Mouse (Mus musculus) hindbrain, embryonic 15.5 days (tissue): ENCODE results near the gene Spdye4a. TPM values are rescaled to one million over a fixed set of nuclear protein-coding genes. Genes with fewer than 3 reads are reported as not detected.

Experiments used
- ATAC-seq: fragments of 200-750 bp; cut with Nextera tagmentation; 2 replicates; pipeline ENCODE4 v1.8.0; 2017; ENCODE audit warnings: low read depth, moderate number of reproducible peaks, moderate TSS enrichment; ENCODE audit not compliant: low FRiP score
- H3K27ac ChIP-seq: fragments of 300-500 bp; sonication (generic); replicated peaks from 2 replicates; pipeline ENCODE4 v1.5.1; 2015; ENCODE audit warnings: mild to moderate bottlenecking, inconsistent platforms
- H3K27me3 ChIP-seq: fragments of 300-500 bp; sonication (generic); 2 replicates; pipeline ENCODE4 v1.6.1; 2015; ENCODE audit warnings: control low read depth, inconsistent platforms
- H3K36me3 ChIP-seq: fragments of 300-500 bp; sonication (generic); 2 replicates; pipeline ENCODE4 v1.6.1; 2015; ENCODE audit warnings: control low read depth, inconsistent platforms
- H3K4me1 ChIP-seq: fragments of 300-500 bp; sonication (generic); replicated peaks from 2 replicates; pipeline ENCODE4 v1.6.1; 2015; ENCODE audit warnings: control low read depth, inconsistent platforms
- H3K4me2 ChIP-seq: fragments of 300-500 bp; sonication (generic); 2 replicates; pipeline ENCODE4 v1.6.1; 2015; ENCODE audit warnings: moderate library complexity, mild to moderate bottlenecking, inconsistent platforms
- H3K4me3 ChIP-seq: fragments of 300-500 bp; sonication (generic); 2 replicates; pipeline ENCODE4 v1.5.1; 2015; ENCODE audit warnings: mild to moderate bottlenecking, inconsistent platforms
- H3K9ac ChIP-seq: fragments of 300-500 bp; sonication (generic); 2 replicates; pipeline ENCODE4 v1.6.1; 2015; ENCODE audit warnings: inconsistent platforms
- H3K9me3 ChIP-seq: fragments of 300-500 bp; sonication (generic); 2 replicates; pipeline ENCODE4 v1.6.1; 2016; ENCODE audit warnings: control low read depth, inconsistent platforms
- WGBS: fragments of 180-500 bp; shearing (Covaris S2); methylation state at CpG from one replicate; pipeline ENCODE4 v1.1.7; 2015; 5-methylcytosine and 5-hydroxymethylcytosine counted together
- polyA plus RNA-seq: library from polyadenylated mRNA; unstranded; fragments of >200 nt; fragmentation: Nextera tagmentation; extraction: Ambion mirVana; gene quantifications from 2 replicates; pipeline ENCODE4 v1.2.1, GENCODE M21; 2015

Gene Spdye4a
- polyA plus RNA-seq: not detected in 2 replicates

DNA sequence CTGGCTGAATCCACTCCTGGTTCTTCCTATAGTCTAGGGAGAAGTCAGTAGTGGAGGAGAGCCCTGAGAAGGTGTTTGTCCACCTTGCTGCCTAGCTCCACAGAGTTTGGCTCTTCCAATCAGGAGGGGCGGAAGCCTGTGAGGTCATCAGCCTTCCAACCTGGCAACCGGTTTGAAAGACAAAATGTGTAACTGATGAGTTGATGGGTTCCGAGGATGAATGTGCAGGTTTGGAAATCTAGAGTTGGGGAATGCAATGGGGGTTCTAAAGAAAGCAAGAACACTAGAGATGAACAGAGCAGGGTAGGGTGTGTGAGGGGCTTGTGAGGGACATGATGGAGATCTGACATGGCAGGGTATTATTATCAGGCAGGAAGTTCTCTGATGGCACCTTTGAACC lies at the start of gene Spdye4a:
Gene Spdye4a (minus strand): TSS at position 101 of the 400 bp plus-strand sequence.
- Histone ChIP-seq H3K9me3 (no peaks in the 10 kb centered on the region), H3K36me3 (no peaks in the 10 kb centered on the region), H3K4me3 (no peak within 1 kb of the TSS), H3K27ac (no peak within 1 kb of the TSS), H3K4me2 (no peak within 1 kb of the TSS), H3K9ac (no peak within 1 kb of the TSS), H3K4me1 (no peaks in the 10 kb centered on the region), H3K27me3 (no peaks in the 10 kb centered on the region)
- ATAC-seq: no peak
- WGBS: 90% methylated on average over 3 of the region's 3 CpGs

DNA sequence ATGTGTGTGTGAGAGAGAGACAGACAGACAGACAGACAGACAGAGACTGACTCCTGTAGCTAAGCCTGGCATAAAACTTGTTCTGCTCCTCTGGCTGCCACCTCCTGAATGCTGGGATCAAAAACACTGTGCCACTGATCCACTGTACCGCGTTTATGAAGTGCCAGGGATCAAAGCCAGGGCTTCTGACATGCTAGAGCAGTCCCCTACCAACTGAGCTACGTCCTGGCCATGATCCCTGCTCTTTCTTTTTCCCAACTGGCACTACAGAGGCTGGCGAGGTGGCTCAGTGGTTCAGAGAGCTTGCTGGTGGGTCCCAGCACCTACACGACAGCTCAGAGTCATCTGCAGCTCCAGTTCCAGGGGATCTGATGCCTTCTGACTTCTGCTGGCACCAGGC lies 49.1 kb upstream of the Spdye4a start:
- Histone ChIP-seq H3K9ac (no peak overlapping the region), H3K27ac (no peak overlapping the region), H3K36me3 (no peaks in the 10 kb centered on the region), H3K4me1 (peaks cover 15% of the 10 kb centered on the region), H3K4me3 (no peak overlapping the region), H3K27me3 (no peaks in the 10 kb centered on the region), H3K9me3 (no peaks in the 10 kb centered on the region), H3K4me2 (no peak overlapping the region)
- ATAC-seq: no peak
- WGBS: 60% methylated on average over 5 of the region's 5 CpGs

DNA sequence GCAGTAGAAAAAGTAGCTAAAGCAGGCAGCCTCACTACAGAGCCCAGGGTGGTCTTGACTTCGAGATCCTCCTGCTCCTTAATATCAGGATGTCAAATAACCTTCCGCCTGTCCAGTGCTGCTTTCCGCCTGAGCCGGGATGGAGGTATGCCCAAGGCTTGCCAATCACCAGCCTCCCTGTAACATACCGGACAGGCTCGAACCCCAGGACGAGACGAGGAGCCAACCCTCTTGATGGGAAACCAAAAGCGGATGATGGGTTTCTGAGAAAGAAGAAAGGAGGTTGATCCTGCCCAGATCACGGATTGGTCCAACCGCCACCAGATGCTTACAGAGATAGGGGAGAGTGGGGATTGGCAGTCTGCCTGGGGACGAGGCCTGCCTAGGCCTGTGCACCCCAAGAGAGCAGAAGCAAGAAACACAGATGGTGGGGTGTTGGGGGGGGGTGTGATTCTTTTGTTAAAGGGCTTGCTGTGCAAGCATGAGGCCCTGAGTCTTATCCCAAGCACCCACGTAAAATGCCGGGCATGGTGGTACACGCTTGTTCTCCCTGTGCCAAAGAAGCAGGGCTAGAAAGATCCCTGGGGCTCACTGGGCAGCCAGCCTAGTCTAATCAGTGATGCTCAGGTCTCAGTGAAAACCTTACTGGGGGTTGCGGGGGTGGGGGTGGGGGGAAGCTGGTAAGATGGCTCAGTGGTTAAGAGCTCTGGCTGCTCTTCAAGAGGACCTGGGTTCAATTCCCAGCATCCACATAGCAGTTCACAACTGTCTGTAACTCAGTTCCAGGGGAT lies 46.0 kb upstream of the Spdye4a start:
- Histone ChIP-seq H3K4me1 (peaks cover 35% of the 10 kb centered on the region), H3K9ac (no peak overlapping the region), H3K27ac (no peak overlapping the region), H3K36me3 (no peaks in the 10 kb centered on the region), H3K4me3 (no peak overlapping the region), H3K4me2 (no peak overlapping the region), H3K9me3 (no peaks in the 10 kb centered on the region), H3K27me3 (no peaks in the 10 kb centered on the region)
- ATAC-seq: no peak
- 86% methylated on average over 16 of the region's 16 CpGs for WGBS

GRCm38 (mm10) chr5:143272108-143272507 lies 45.4 kb upstream of the Spdye4a start:
- Histone ChIP-seq H3K4me1 (peaks cover 39% of the 10 kb centered on the region), H3K9ac (no peak overlapping the region), H3K4me2 (no peak overlapping the region), H3K27me3 (no peaks in the 10 kb centered on the region), H3K9me3 (no peaks in the 10 kb centered on the region), H3K4me3 (no peak overlapping the region), H3K27ac (no peak overlapping the region), H3K36me3 (no peaks in the 10 kb centered on the region)
- ATAC-seq: no peak
- WGBS: 81% methylated on average over 3 of the region's 3 CpGs

GRCm38 (mm10) chr5:143271642-143272041 lies 45.0 kb upstream of the Spdye4a start:
- Histone ChIP-seq H3K4me1 (peaks cover 44% of the 10 kb centered on the region), H3K4me3 (no peak overlapping the region), H3K27ac (no peak overlapping the region), H3K36me3 (no peaks in the 10 kb centered on the region), H3K27me3 (no peaks in the 10 kb centered on the region), H3K4me2 (no peak overlapping the region), H3K9ac (no peak overlapping the region), H3K9me3 (no peaks in the 10 kb centered on the region)
- 89% methylated on average over 6 of the region's 6 CpGs for WGBS
- no peak for ATAC-seq

DNA sequence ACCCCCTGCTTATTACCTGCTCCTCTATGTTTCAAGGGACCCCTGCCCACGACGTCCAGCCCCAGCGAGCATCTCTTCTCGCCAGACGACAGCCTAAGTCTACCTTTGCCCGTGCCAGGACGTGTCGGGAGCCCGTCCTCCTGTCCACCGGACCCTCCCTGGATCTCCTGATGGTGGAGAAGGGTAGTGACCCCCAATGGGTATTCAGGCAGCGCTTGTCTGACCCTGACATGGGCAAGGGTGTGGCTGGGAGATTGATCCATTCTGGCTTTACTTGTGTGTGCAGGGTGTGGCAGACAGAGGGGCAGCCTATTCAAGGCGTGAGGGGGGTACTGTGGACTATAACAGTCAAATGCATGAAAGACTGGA lies 43.4 kb upstream of the Spdye4a start:
- Histone ChIP-seq H3K27ac (peak overlapping the region; percentile 89), H3K4me1 (peaks cover 45% of the 10 kb centered on the region), H3K4me2 (peak overlapping the region; percentile 91), H3K4me3 (peak overlapping the region; percentile 94), H3K9ac (peak overlapping the region; percentile 97), H3K9me3 (no peaks in the 10 kb centered on the region), H3K27me3 (no peaks in the 10 kb centered on the region), H3K36me3 (no peaks in the 10 kb centered on the region)
- ATAC-seq: peak; percentile 37
- 2% methylated on average over 12 of the region's 12 CpGs for WGBS

GRCm38 (mm10) chr5:143269363-143270150 lies 42.9 kb upstream of the Spdye4a start, which contains the start of gene Zfp316:
Gene Zfp316 (minus strand): TSS chr5:143270022.
- Histone ChIP-seq H3K27me3 (no peaks in the 10 kb centered on the region), H3K4me1 (peaks cover 45% of the 10 kb centered on the region), H3K4me2 (peak within 1 kb of the TSS; percentile 91), H3K4me3 (peak within 1 kb of the TSS; percentile 94), H3K36me3 (no peaks in the 10 kb centered on the region), H3K9ac (peak within 1 kb of the TSS; percentile 97), H3K9me3 (no peaks in the 10 kb centered on the region), H3K27ac (peak within 1 kb of the TSS; percentile 89)
- 0% methylated on average over 79 of the region's 79 CpGs for WGBS
- peak; percentile 82 for ATAC-seq

DNA sequence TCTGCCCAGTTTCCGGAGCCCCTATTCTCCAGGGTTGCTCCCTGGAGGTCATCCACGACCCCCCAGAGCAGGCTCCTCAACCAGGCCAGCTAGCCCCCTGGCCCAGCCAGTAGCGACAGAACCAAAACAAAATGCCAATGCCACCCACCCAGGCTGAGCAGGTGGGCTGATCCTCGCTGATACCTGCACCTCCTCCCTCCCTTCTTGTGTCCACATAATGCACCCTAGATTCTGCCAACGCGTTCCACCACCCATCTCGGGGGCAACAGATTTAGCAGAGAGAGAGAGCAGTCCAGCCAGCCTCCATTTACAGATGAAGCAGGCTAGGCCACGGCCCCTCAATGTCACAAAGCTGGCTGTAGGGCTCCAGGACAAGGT lies 42.3 kb upstream of the Spdye4a start:
- no peaks in the 10 kb centered on the region for H3K9me3 ChIP-seq
- 16% methylated on average over 8 of the region's 8 CpGs for WGBS
- peak overlapping the region; percentile 94 for H3K4me3 ChIP-seq
- peak overlapping the region; percentile 97 for H3K9ac ChIP-seq
- peak overlapping the region; percentile 91 for H3K4me2 ChIP-seq
- no peaks in the 10 kb centered on the region for H3K27me3 ChIP-seq
- no peak for ATAC-seq
- peak overlapping the region; percentile 89 for H3K27ac ChIP-seq
- H3K4me1 ChIP-seq: peaks cover 45% of the 10 kb centered on the region
- H3K36me3 ChIP-seq: peaks cover 5% of the 10 kb centered on the region; the same call in 1 of the 2 replicates

- 87% methylated on average over 6 of the region's 6 CpGs for WGBS
- no peaks in the 10 kb centered on the region for H3K9me3 ChIP-seq
- no peak overlapping the region for H3K4me2 ChIP-seq
- no peak for ATAC-seq
- peaks cover 41% of the 10 kb centered on the region for H3K4me1 ChIP-seq
- no peak overlapping the region for H3K27ac ChIP-seq
- H3K27me3 ChIP-seq: no peaks in the 10 kb centered on the region
- H3K9ac ChIP-seq: no peak overlapping the region
- H3K36me3 ChIP-seq: peaks cover 27% of the 10 kb centered on the region
- no peak overlapping the region for H3K4me3 ChIP-seq
These were observed 40.1 kb upstream of the Spdye4a start for GRCm38 (mm10) chr5:143266794-143267193.

GRCm38 (mm10) chr5:143265409-143265808 lies 38.7 kb upstream of the Spdye4a start:
- WGBS: 40% methylated on average over 1 of the region's 1 CpGs
- H3K4me2 ChIP-seq: no peak overlapping the region
- peaks cover 27% of the 10 kb centered on the region for H3K4me1 ChIP-seq
- no peak for ATAC-seq
- H3K4me3 ChIP-seq: no peak overlapping the region
- no peak overlapping the region for H3K9ac ChIP-seq
- H3K27me3 ChIP-seq: no peaks in the 10 kb centered on the region
- H3K9me3 ChIP-seq: no peaks in the 10 kb centered on the region
- no peak overlapping the region for H3K27ac ChIP-seq
- H3K36me3 ChIP-seq: peaks cover 38% of the 10 kb centered on the region

DNA sequence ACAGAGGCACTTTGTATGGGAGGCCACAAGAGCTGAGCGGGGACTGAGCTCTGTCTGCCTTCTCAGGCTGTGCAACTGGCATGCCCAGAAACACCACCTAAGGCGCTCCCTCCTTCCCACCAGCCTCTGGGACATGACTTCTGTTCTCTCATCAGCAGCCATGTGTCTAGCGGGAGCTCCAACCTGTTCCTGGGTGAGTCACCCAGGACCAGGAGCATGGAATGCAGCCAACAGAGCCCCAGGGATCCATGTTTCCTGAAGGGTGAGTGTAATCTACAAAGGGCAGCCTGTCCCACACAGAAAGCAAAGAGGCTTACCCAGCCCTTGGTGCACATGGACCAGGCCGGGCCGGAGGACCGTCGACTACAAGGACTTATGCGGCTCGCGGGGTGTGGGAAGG lies 38.0 kb upstream of the Spdye4a start:
- Histone ChIP-seq H3K9ac (no peak overlapping the region), H3K36me3 (peaks cover 44% of the 10 kb centered on the region), H3K4me2 (no peak overlapping the region), H3K9me3 (no peaks in the 10 kb centered on the region), H3K4me1 (peaks cover 23% of the 10 kb centered on the region), H3K27ac (no peak overlapping the region), H3K4me3 (no peak overlapping the region), H3K27me3 (no peaks in the 10 kb centered on the region)
- ATAC-seq: no peak
- 92% methylated on average over 10 of the region's 10 CpGs for whole genome bisulfite sequencing

DNA sequence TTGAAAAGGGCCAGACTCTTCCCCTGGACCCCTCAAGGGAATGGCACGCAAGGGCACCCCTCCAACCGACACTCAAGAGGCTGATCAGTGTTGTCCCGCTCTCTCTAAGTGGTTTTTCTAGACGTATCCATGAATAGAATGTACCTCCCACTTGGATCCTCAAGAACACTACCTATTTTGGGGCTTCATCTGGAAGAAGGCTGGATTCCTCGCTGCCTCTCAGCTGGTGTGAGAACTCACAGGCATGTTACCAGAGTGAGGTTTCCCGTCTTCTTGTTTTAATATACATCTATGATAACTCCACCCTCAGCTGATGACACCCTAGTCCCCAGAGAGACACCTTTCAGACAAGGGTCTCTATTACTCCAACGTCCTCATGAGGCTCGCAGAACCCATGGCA lies 34.9 kb upstream of the Spdye4a start:
- no peak for ATAC-seq
- Histone ChIP-seq H3K27ac (no peak overlapping the region), H3K27me3 (peaks cover 19% of the 10 kb centered on the region), H3K36me3 (peaks cover 54% of the 10 kb centered on the region), H3K4me2 (no peak overlapping the region), H3K4me1 (peaks cover 1% of the 10 kb centered on the region), H3K4me3 (no peak overlapping the region), H3K9me3 (no peaks in the 10 kb centered on the region), H3K9ac (no peak overlapping the region)
- WGBS: 95% methylated on average over 8 of the region's 8 CpGs
